Mouse (Mus musculus): Measurements from ENCODE around the gene Cxcr3. TPM values are rescaled to one million over a fixed set of nuclear protein-coding genes. Genes with fewer than 3 reads are reported as not detected.

Gene Cxcr3
- total and polyA plus RNA-seq, 3 experiments: 0.04 TPM; not detected in 2

- Histone ChIP-seq H3K36me3 (ENCODE audit: control insufficient read depth in 1 of 2, insufficient read depth in 2 of 2, low read length in 2 of 2) (no peaks in the 10 kb centered on the region), H3K9me3 (replicated peaks; ENCODE audit: insufficient read depth, low read length) (no peaks in the 10 kb centered on the region), H3K27me3 (ENCODE audit: control insufficient read depth in 1 of 2, insufficient read depth in 2 of 2, low read length in 2 of 2) (no peaks in the 10 kb centered on the region; a peak in 1 of 4 replicates), H3K4me1 (ENCODE audit: control insufficient read depth in 1 of 2, insufficient read depth in 2 of 2, low read length in 2 of 2) (peaks cover 0 to 6% of the 10 kb centered on the region in 2 experiments; a peak in 1 of 4 replicates), H3K9ac (ENCODE audit: control insufficient read depth, low read depth, low read length, poor library complexity, severe bottlenecking) (no peak overlapping the region), H3K4me3 (ENCODE audit: control insufficient read depth in 1 of 2, insufficient read depth in 1 of 2, low read depth in 2 of 2, low read length in 2 of 2) (no peak overlapping the region), H3K27ac (ENCODE audit: control insufficient read depth, low read depth, low read length) (no peak overlapping the region), H3K79me2 (ENCODE audit: control insufficient read depth, insufficient read depth, low read length, poor library complexity) (no peaks in the 10 kb centered on the region)
- DNase-seq (ENCODE audit: low read depth, low spot score): no peak
- no peak for TF ChIP-seq MYC (IDR thresholded peaks at IDR 0.05; ENCODE audit: low read depth, low read length)
- no peak for TF ChIP-seq NELFE (IDR thresholded peaks at IDR 0.05; ENCODE audit: low read depth, low read length)
- no peak for TF ChIP-seq CHD2 (IDR thresholded peaks at IDR 0.05; ENCODE audit: low read length)
- TF ChIP-seq POLR2AphosphoS5 (IDR thresholded peaks at IDR 0.05; ENCODE audit: borderline replicate concordance, low read depth, low read length): no peak
Observed at GRCm38 (mm10) chrX:101734981-101735380, 912 bp upstream of the Cxcr3 start.

- H3K27ac ChIP-seq (ENCODE audit: control insufficient read depth, low read depth, low read length): no peak overlapping the region
Observed at GRCm38 (mm10) chrX:101733288-101733687, 781 bp downstream of the Cxcr3 start.

GRCm38 (mm10) chrX:101732644-101733043, 1.4 kb downstream of the Cxcr3 start:
- Histone ChIP-seq H3K27me3 (ENCODE audit: control insufficient read depth in 1 of 2, insufficient read depth in 2 of 2, low read length in 2 of 2) (no peaks in the 10 kb centered on the region; a peak in 1 of 4 replicates), H3K4me3 (ENCODE audit: control insufficient read depth in 1 of 2, insufficient read depth in 1 of 2, low read depth in 2 of 2, low read length in 2 of 2) (no peak overlapping the region), H3K4me1 (ENCODE audit: control insufficient read depth in 1 of 2, insufficient read depth in 2 of 2, low read length in 2 of 2) (peaks cover 0 to 6% of the 10 kb centered on the region in 2 experiments; a peak in 1 of 4 replicates), H3K36me3 (ENCODE audit: control insufficient read depth in 1 of 2, insufficient read depth in 2 of 2, low read length in 2 of 2) (no peaks in the 10 kb centered on the region), H3K9ac (ENCODE audit: control insufficient read depth, low read depth, low read length, poor library complexity, severe bottlenecking) (no peak overlapping the region), H3K9me3 (replicated peaks; ENCODE audit: insufficient read depth, low read length) (no peaks in the 10 kb centered on the region), H3K79me2 (ENCODE audit: control insufficient read depth, insufficient read depth, low read length, poor library complexity) (no peaks in the 10 kb centered on the region), H3K27ac (ENCODE audit: control insufficient read depth, low read depth, low read length) (no peak overlapping the region)
- TF ChIP-seq GABPA (IDR thresholded peaks at IDR 0.05; ENCODE audit: low read depth, low read length) (no peak), SIN3A (IDR thresholded peaks at IDR 0.05; ENCODE audit: low read length) (no peak), ZMIZ1 (IDR thresholded peaks at IDR 0.05; ENCODE audit: low read depth, low read length) (no peak), POLR2AphosphoS5 (IDR thresholded peaks at IDR 0.05; ENCODE audit: borderline replicate concordance, low read depth, low read length) (no peak), MAZ (IDR thresholded peaks at IDR 0.05; ENCODE audit: low read depth, low read length) (no peak), ZNF384 (IDR thresholded peaks at IDR 0.05; ENCODE audit: low read depth, low read length) (no peak), USF2 (IDR thresholded peaks at IDR 0.05; ENCODE audit: borderline replicate concordance in 1 of 2, insufficient read depth in 1 of 2, low read depth in 1 of 2, low read length in 2 of 2) (no peak), MYB (IDR thresholded peaks at IDR 0.05; ENCODE audit: low read depth, low read length) (no peak), TCF12 (IDR thresholded peaks at IDR 0.05; ENCODE audit: low read depth, low read length) (no peak), CHD1 (IDR thresholded peaks at IDR 0.05; ENCODE audit: low read depth, low read length) (no peak), ZKSCAN1 (IDR thresholded peaks at IDR 0.05; ENCODE audit: low read depth, low read length) (no peak), ELF1 (IDR thresholded peaks at IDR 0.05; ENCODE audit: low read depth, low read length) (no peak), POLR2A (IDR thresholded peaks at IDR 0.05; ENCODE audit: control insufficient read depth in 1 of 2, insufficient read depth in 1 of 2, low read depth in 1 of 2, low read length in 2 of 2, poor library complexity in 1 of 2) (no peak), CHD2 (IDR thresholded peaks at IDR 0.05; ENCODE audit: low read length) (no peak), HCFC1 (IDR thresholded peaks at IDR 0.05; ENCODE audit: low read depth, low read length) (no peak), MAX (IDR thresholded peaks at IDR 0.05; ENCODE audit: low read length) (no peak)
- DNase-seq (ENCODE audit: low read depth, low spot score): no peak

More at GRCm38 (mm10) chrX:101733288-101733687, 781 bp downstream of the Cxcr3 start:
- H3K79me2 ChIP-seq (ENCODE audit: control insufficient read depth, insufficient read depth, low read length, poor library complexity): no peaks in the 10 kb centered on the region
- peaks cover 0 to 6% of the 10 kb centered on the region in 2 experiments; a peak in 1 of 4 replicates for H3K4me1 ChIP-seq (ENCODE audit: control insufficient read depth in 1 of 2, insufficient read depth in 2 of 2, low read length in 2 of 2)
- H3K36me3 ChIP-seq (ENCODE audit: control insufficient read depth in 1 of 2, insufficient read depth in 2 of 2, low read length in 2 of 2): no peaks in the 10 kb centered on the region
- no peaks in the 10 kb centered on the region; a peak in 1 of 4 replicates for H3K27me3 ChIP-seq (ENCODE audit: control insufficient read depth in 1 of 2, insufficient read depth in 2 of 2, low read length in 2 of 2)
- H3K9ac ChIP-seq (ENCODE audit: control insufficient read depth, low read depth, low read length, poor library complexity, severe bottlenecking): no peak overlapping the region
- DNase-seq (ENCODE audit: low read depth, low spot score): no peak
- TF ChIP-seq ETS1 (IDR thresholded peaks at IDR 0.05; ENCODE audit: low read depth, low read length) (no peak), RCOR1 (IDR thresholded peaks at IDR 0.05; ENCODE audit: low read depth, low read length) (no peak), CHD1 (IDR thresholded peaks at IDR 0.05; ENCODE audit: low read depth, low read length) (no peak), MXI1 (IDR thresholded peaks at IDR 0.05; ENCODE audit: low read depth, low read length) (no peak), ZMIZ1 (IDR thresholded peaks at IDR 0.05; ENCODE audit: low read depth, low read length) (no peak), SMC3 (IDR thresholded peaks at IDR 0.05; ENCODE audit: low read depth, low read length) (no peak)
- no peak overlapping the region for H3K4me3 ChIP-seq (ENCODE audit: control insufficient read depth in 1 of 2, insufficient read depth in 1 of 2, low read depth in 2 of 2, low read length in 2 of 2)
- no peaks in the 10 kb centered on the region for H3K9me3 ChIP-seq (replicated peaks; ENCODE audit: insufficient read depth, low read length)
